Mouse (Mus musculus): ENCODE results near the gene 9630041A04Rik. TPM values are rescaled to one million over a fixed set of nuclear protein-coding genes. Genes with fewer than 3 reads are reported as not detected.

The 9630041A04Rik gene
- total and polyA plus RNA-seq, 2 experiments from 2014 or later = 0.24 TPM; not detected in 1

- no peak for ATAC-seq
- peak; percentile 25 for DNase-seq (ENCODE audit: low spot score)
- Histone ChIP-seq H3K27ac (no peak overlapping the region), H3K27me3 (ENCODE audit: insufficient read depth, low read length) (no peaks in the 10 kb centered on the region), H3K9ac (replicated peaks; ENCODE audit: low read length) (no peak overlapping the region), H3K9me3 (ENCODE audit: low read length) (no peaks in the 10 kb centered on the region), H3K4me1 (ENCODE audit: insufficient read depth, low read length) (no peaks in the 10 kb centered on the region), H3K4me2 (ENCODE audit: low read depth, low read length) (no peak overlapping the region), H3K4me3 (ENCODE audit: low read length) (no peak overlapping the region), H3K36me3 (ENCODE audit: insufficient read depth, low read length) (no peaks in the 10 kb centered on the region)
- WGBS = 54% methylated on average over 2 of the region's 2 CpGs
- TF ChIP-seq CTCF (IDR thresholded peaks at IDR 0.05; ENCODE audit: low read depth) = no peak; the same call in 1 of the 2 replicates
These were observed 21.7 kb downstream of the 9630041A04Rik start for GRCm38 (mm10) chr9:101883295-101883694.

- no peak for TF ChIP-seq CTCF (IDR thresholded peaks at IDR 0.05; ENCODE audit: low read depth)
- H3K4me2 ChIP-seq (ENCODE audit: low read depth, low read length) = no peak overlapping the region
- ATAC-seq = no peak
- no peaks in the 10 kb centered on the region for H3K9me3 ChIP-seq (ENCODE audit: low read length)
- H3K36me3 ChIP-seq (ENCODE audit: insufficient read depth, low read length) = no peaks in the 10 kb centered on the region
- H3K4me1 ChIP-seq (ENCODE audit: insufficient read depth, low read length) = no peaks in the 10 kb centered on the region
- H3K9ac ChIP-seq (replicated peaks; ENCODE audit: low read length) = no peak overlapping the region
- no peak overlapping the region for H3K27ac ChIP-seq
- no peak for DNase-seq (ENCODE audit: low spot score)
- no peaks in the 10 kb centered on the region for H3K27me3 ChIP-seq (ENCODE audit: insufficient read depth, low read length)
- 93% methylated on average over 1 of the region's 1 CpGs for WGBS
- H3K4me3 ChIP-seq (ENCODE audit: low read length) = no peak overlapping the region
These were observed 36.2 kb downstream of the 9630041A04Rik start for GRCm38 (mm10) chr9:101897851-101898250.

GRCm38 (mm10) chr9:101903406-101903805 lies 41.8 kb downstream of the 9630041A04Rik start:
- no peak overlapping the region for H3K4me3 ChIP-seq (ENCODE audit: low read length)
- DNase-seq (ENCODE audit: low spot score) (no peak), ATAC-seq (no peak)
- no peaks in the 10 kb centered on the region for H3K27me3 ChIP-seq (ENCODE audit: insufficient read depth, low read length)
- no peak for TF ChIP-seq CTCF (IDR thresholded peaks at IDR 0.05; ENCODE audit: low read depth)
- no peak overlapping the region for H3K9ac ChIP-seq (replicated peaks; ENCODE audit: low read length)
- no peak overlapping the region for H3K27ac ChIP-seq
- no peaks in the 10 kb centered on the region for H3K36me3 ChIP-seq (ENCODE audit: insufficient read depth, low read length)
- H3K4me2 ChIP-seq (ENCODE audit: low read depth, low read length) = no peak overlapping the region
- no peaks in the 10 kb centered on the region for H3K9me3 ChIP-seq (ENCODE audit: low read length)
- H3K4me1 ChIP-seq (ENCODE audit: insufficient read depth, low read length) = peaks cover 6% of the 10 kb centered on the region; the same call in 1 of the 2 replicates
- WGBS = 51% methylated on average over 3 of the region's 3 CpGs

DNA sequence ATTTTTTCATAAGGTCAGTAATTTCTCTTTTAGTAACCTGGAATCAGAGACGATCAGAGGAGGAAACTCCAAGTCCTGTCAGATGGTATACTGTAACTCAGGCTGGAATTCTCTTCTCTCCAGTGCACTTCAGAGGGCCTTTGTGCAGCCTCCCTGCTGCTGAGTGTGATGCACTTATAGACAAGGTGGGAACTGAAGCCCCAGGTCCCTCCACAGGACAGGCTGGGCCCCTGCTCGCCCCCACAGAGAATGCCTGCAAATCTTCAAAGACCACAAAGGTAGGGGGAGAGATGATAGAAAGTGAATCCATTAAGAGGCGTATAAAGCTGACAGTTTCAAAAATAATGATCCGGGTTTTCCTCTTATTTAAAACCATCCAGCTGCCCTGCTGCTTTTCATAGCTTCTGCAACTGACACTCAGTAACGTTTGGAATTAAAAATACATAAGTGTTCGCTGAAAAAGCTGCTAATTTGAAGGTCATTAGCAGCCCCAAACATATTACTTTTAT lies 46.2 kb downstream of the 9630041A04Rik start:
- H3K4me3 ChIP-seq (ENCODE audit: low read length) = no peak overlapping the region
- peaks cover 18% of the 10 kb centered on the region for H3K4me1 ChIP-seq (ENCODE audit: insufficient read depth, low read length)
- no peak overlapping the region for H3K4me2 ChIP-seq (ENCODE audit: low read depth, low read length)
- no peak for TF ChIP-seq CTCF (IDR thresholded peaks at IDR 0.05; ENCODE audit: low read depth)
- no peak overlapping the region for H3K27ac ChIP-seq
- H3K9ac ChIP-seq (replicated peaks; ENCODE audit: low read length) = no peak overlapping the region
- H3K9me3 ChIP-seq (ENCODE audit: low read length) = no peaks in the 10 kb centered on the region
- ATAC-seq (no peak), DNase-seq (ENCODE audit: low spot score) (no peak)
- H3K36me3 ChIP-seq (ENCODE audit: insufficient read depth, low read length) = no peaks in the 10 kb centered on the region
- 42% methylated on average over 6 of the region's 6 CpGs for WGBS
- H3K27me3 ChIP-seq (ENCODE audit: insufficient read depth, low read length) = no peaks in the 10 kb centered on the region

GRCm38 (mm10) chr9:101908849-101909248 lies 47.2 kb downstream of the 9630041A04Rik start:
- DNase-seq (ENCODE audit: low spot score) (peak; percentile 57), ATAC-seq (peak; percentile 82)
- no peaks in the 10 kb centered on the region for H3K36me3 ChIP-seq (ENCODE audit: insufficient read depth, low read length)
- H3K27me3 ChIP-seq (ENCODE audit: insufficient read depth, low read length) = no peaks in the 10 kb centered on the region
- H3K9me3 ChIP-seq (ENCODE audit: low read length) = no peaks in the 10 kb centered on the region
- no peak overlapping the region for H3K4me2 ChIP-seq (ENCODE audit: low read depth, low read length)
- WGBS = 18% methylated on average over 5 of the region's 5 CpGs
- no peak overlapping the region for H3K27ac ChIP-seq
- peaks cover 18% of the 10 kb centered on the region for H3K4me1 ChIP-seq (ENCODE audit: insufficient read depth, low read length)
- no peak for TF ChIP-seq CTCF (IDR thresholded peaks at IDR 0.05; ENCODE audit: low read depth)
- H3K9ac ChIP-seq (replicated peaks; ENCODE audit: low read length) = no peak overlapping the region
- H3K4me3 ChIP-seq (ENCODE audit: low read length) = no peak overlapping the region

GRCm38 (mm10) chr9:101909491-101909890 lies 47.9 kb downstream of the 9630041A04Rik start:
- no peak overlapping the region for H3K27ac ChIP-seq
- no peaks in the 10 kb centered on the region for H3K36me3 ChIP-seq (ENCODE audit: insufficient read depth, low read length)
- H3K4me3 ChIP-seq (ENCODE audit: low read length) = no peak overlapping the region
- WGBS = 61% methylated on average over 4 of the region's 4 CpGs
- peaks cover 18% of the 10 kb centered on the region for H3K4me1 ChIP-seq (ENCODE audit: insufficient read depth, low read length)
- no peak for TF ChIP-seq CTCF (IDR thresholded peaks at IDR 0.05; ENCODE audit: low read depth)
- H3K9ac ChIP-seq (replicated peaks; ENCODE audit: low read length) = no peak overlapping the region
- DNase-seq (ENCODE audit: low spot score) = no peak
- no peak overlapping the region for H3K4me2 ChIP-seq (ENCODE audit: low read depth, low read length)
- ATAC-seq = no peak
- H3K27me3 ChIP-seq (ENCODE audit: insufficient read depth, low read length) = no peaks in the 10 kb centered on the region
- no peaks in the 10 kb centered on the region for H3K9me3 ChIP-seq (ENCODE audit: low read length)

DNA sequence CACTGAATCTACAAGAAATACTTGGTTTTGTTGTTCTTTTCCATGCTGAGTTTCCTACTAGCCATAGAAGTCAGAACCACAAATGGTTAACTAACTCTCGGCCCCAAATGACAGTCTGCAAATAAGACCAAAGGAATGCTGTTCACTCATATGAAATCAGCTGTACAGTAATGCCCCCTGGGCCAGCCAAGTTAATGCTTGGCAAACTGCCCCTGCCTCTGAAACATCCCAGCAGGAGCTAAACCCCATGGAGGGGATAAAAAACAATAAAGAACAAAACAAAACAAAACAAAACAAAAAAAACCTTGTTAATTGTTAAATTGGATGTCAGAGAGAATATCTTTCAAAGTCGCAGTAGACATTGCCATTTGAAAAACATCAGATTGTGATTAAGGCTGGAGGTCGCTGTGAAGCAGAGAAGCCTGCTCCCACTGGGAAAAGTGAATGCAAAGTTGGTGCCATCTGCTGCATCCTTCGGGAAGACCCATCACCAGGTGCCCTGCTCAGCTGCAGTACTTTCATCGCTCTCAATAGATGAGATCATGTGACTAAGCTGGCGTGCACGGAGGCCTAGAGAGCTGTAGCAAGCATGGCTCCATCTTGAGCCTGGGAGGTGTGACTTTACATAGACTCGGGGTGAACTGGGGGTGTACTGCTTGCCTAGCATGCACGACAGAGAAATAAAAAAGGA lies 49.7 kb downstream of the 9630041A04Rik start:
- Histone ChIP-seq H3K27ac (no peak overlapping the region), H3K27me3 (ENCODE audit: insufficient read depth, low read length) (no peaks in the 10 kb centered on the region), H3K4me1 (ENCODE audit: insufficient read depth, low read length) (peaks cover 18% of the 10 kb centered on the region), H3K4me2 (ENCODE audit: low read depth, low read length) (0 out of 2 replicates have a peak overlapping the region, but pooled peaks have one; percentile 6), H3K36me3 (ENCODE audit: insufficient read depth, low read length) (no peaks in the 10 kb centered on the region), H3K4me3 (ENCODE audit: low read length) (no peak overlapping the region), H3K9ac (replicated peaks; ENCODE audit: low read length) (no peak overlapping the region), H3K9me3 (ENCODE audit: low read length) (no peaks in the 10 kb centered on the region)
- WGBS = 15% methylated on average over 9 of the region's 9 CpGs
- ATAC-seq (peak; percentile 68), DNase-seq (ENCODE audit: low spot score) (peak; percentile 75)
- peak; percentile 45 for TF ChIP-seq CTCF (IDR thresholded peaks at IDR 0.05; ENCODE audit: low read depth)

All from hindbrain, postnatal 0 days (tissue).